Mouse (Mus musculus) heart, embryonic 10.5 days (tissue): ENCODE data around the gene Apobec1. TPM values are rescaled to one million over a fixed set of nuclear protein-coding genes. Genes with fewer than 3 reads are reported as not detected.
"Not testable (repeated sequence)": the region's sequence is repeated elsewhere in the genome, so short reads cannot be mapped to it uniquely, and the experiment has no call there.

Experiments
- DNase-seq: peaks from one replicate; pipeline ENCODE4 v3.0.0-alpha.2; 2017; ENCODE audit warnings: low spot score
- H3K27ac ChIP-seq: fragments of 300-500 bp; sonication (generic); 2 replicates; pipeline ENCODE4 v1.5.1; 2016; ENCODE audit warnings: mild to moderate bottlenecking
- H3K27me3 ChIP-seq: fragments of 300-500 bp; sonication (generic); 2 replicates; pipeline ENCODE4 v1.6.1; 2016; ENCODE audit warnings: mild to moderate bottlenecking; ENCODE audit not compliant: poor library complexity, insufficient read depth, severe bottlenecking
- H3K36me3 ChIP-seq: fragments of 300-500 bp; sonication (generic); 2 replicates; pipeline ENCODE4 v1.6.1; 2016; ENCODE audit warnings: mild to moderate bottlenecking, moderate library complexity
- H3K4me1 ChIP-seq: fragments of 300-500 bp; sonication (generic); 2 replicates; pipeline ENCODE4 v1.6.1; 2016; ENCODE audit warnings: mild to moderate bottlenecking
- H3K4me3 ChIP-seq: fragments of 300-500 bp; sonication (generic); 2 replicates; pipeline ENCODE4 v1.5.1; 2016; ENCODE audit warnings: mild to moderate bottlenecking, moderate library complexity
- H3K9me3 ChIP-seq: fragments of 300-500 bp; sonication (generic); 2 replicates; pipeline ENCODE4 v1.6.1; 2016; ENCODE audit warnings: mild to moderate bottlenecking, moderate library complexity
- WGBS: fragments of 180-500 bp; shearing (Covaris S2); methylation state at CpG from one replicate; pipeline ENCODE4 v1.1.7; 2016; 5-methylcytosine and 5-hydroxymethylcytosine counted together
- polyA plus RNA-seq: library from polyadenylated mRNA; unstranded; fragments of >200 nt; fragmentation: Nextera tagmentation; extraction: Ambion mirVana; gene quantifications from 2 replicates; pipeline ENCODE4 v1.2.1, GENCODE M21; 2016

Gene Apobec1
- polyA plus RNA-seq, 1 experiment from 2014 or later, result 0.43 TPM

GRCm38 (mm10) chr6:122600066-122600646 lies 2.1 kb downstream of the Apobec1 start:
- no peaks in the 10 kb centered on the region for H3K36me3 ChIP-seq
- no peak overlapping the region for H3K27ac ChIP-seq
- H3K4me3 ChIP-seq, result no peak overlapping the region
- H3K9me3 ChIP-seq, result no peaks in the 10 kb centered on the region
- WGBS, result 79% methylated on average over 7 of the region's 7 CpGs
- H3K27me3 ChIP-seq, result no peaks in the 10 kb centered on the region
- H3K4me1 ChIP-seq, result no peaks in the 10 kb centered on the region
- DNase-seq, result no peak

DNA sequence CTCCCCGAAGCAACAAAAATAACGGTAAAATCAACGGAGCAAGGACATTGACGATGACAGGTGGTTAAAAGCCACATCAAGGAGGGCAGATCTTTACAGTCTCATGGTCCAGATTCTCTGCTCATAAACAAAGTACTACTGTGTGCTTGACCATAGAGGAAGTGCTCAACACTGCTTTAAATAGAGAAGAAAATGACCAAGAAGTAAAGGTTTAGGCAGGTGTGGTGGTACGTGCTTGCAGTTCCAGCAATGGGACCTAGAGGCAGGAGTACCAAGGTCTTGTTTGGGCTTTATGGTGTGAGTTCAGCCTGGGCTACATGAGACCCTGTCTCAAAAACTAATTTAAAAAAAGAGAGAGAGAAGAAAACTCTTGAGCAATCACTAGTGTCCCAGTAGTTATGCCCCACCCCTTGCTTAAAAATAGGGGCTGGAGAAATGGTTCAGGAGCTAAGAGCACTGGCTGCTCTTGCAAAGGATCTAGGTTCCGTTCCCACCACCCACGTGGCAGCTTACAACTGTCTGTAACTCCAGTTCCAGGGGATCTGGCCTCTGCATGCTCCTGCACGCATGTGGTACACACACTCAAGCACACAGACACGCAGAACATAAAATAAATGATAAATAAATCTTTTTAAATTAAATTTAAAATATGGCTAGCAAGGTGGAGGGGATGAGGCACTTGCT lies 3.0 kb downstream of the Apobec1 start:
- Histone ChIP-seq H3K27me3 (no peaks in the 10 kb centered on the region), H3K4me3 (no peak overlapping the region), H3K36me3 (no peaks in the 10 kb centered on the region), H3K4me1 (no peaks in the 10 kb centered on the region), H3K9me3 (no peaks in the 10 kb centered on the region), H3K27ac (no peak overlapping the region)
- WGBS, result 84% methylated on average over 9 of the region's 9 CpGs
- no peak for DNase-seq

GRCm38 (mm10) chr6:122598436-122598835 lies 3.8 kb downstream of the Apobec1 start:
- Histone ChIP-seq H3K4me1 (no peaks in the 10 kb centered on the region), H3K27me3 (no peaks in the 10 kb centered on the region), H3K36me3 (no peaks in the 10 kb centered on the region), H3K9me3 (no peaks in the 10 kb centered on the region), H3K4me3 (no peak overlapping the region), H3K27ac (no peak overlapping the region)
- DNase-seq, result no peak
- 88% methylated on average over 6 of the region's 6 CpGs for WGBS

DNA sequence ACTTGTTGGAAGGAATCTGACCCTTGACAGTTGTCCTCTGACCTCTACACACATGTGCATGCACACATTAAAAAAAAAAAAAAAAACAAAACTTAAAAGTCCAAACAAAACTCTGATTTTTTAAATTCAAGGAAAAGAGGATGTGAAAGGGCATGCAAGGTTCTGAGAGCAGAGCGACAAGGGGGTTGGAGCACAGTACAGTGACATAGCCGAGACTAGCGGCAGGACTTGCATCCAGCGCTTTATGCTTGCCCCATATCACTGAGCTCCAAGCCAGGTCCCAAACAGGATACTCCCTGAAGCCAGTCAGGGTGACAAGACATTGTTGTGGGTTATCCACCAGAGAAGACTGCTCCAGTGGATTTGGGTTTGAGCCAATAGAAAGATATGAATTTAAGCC lies 4.2 kb downstream of the Apobec1 start:
- no peak overlapping the region for H3K4me3 ChIP-seq
- 89% methylated on average over 4 of the region's 4 CpGs for WGBS
- H3K9me3 ChIP-seq, result no peaks in the 10 kb centered on the region
- no peak for DNase-seq
- H3K4me1 ChIP-seq, result no peaks in the 10 kb centered on the region
- H3K36me3 ChIP-seq, result no peaks in the 10 kb centered on the region
- H3K27me3 ChIP-seq, result no peaks in the 10 kb centered on the region
- no peak overlapping the region for H3K27ac ChIP-seq

DNA sequence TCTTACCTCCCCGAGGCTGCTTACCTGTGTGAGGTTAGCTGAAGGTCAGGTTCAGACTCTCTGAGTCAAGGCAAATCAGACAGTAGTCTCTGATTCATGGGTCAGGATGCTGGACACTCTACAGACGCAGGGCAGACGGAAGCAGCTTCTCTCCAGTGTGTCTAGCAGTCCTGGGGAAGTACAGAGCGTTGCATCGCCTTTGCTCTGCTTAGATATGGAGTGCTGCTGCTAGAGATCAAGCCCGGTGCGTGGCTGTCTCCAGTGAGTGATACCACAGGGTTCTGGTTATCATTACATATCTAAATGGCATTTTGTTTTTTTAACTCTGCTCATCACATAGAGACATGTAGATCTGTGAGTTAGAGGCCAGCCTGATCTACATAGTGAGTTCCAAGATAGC lies 5.6 kb downstream of the Apobec1 start:
- Histone ChIP-seq H3K36me3 (no peaks in the 10 kb centered on the region), H3K4me3 (no peak overlapping the region), H3K4me1 (no peaks in the 10 kb centered on the region), H3K27me3 (no peaks in the 10 kb centered on the region), H3K27ac (no peak overlapping the region), H3K9me3 (no peaks in the 10 kb centered on the region)
- no peak for DNase-seq
- 66% methylated on average over 7 of the region's 7 CpGs for WGBS

GRCm38 (mm10) chr6:122595637-122596036 lies 6.6 kb downstream of the Apobec1 start:
- no peaks in the 10 kb centered on the region for H3K36me3 ChIP-seq
- no peaks in the 10 kb centered on the region for H3K27me3 ChIP-seq
- no peaks in the 10 kb centered on the region for H3K9me3 ChIP-seq
- no peaks in the 10 kb centered on the region for H3K4me1 ChIP-seq
- no peak overlapping the region for H3K27ac ChIP-seq
- H3K4me3 ChIP-seq, result no peak overlapping the region
- WGBS, result 24% methylated on average over 7 of the region's 7 CpGs
- no peak for DNase-seq

DNA sequence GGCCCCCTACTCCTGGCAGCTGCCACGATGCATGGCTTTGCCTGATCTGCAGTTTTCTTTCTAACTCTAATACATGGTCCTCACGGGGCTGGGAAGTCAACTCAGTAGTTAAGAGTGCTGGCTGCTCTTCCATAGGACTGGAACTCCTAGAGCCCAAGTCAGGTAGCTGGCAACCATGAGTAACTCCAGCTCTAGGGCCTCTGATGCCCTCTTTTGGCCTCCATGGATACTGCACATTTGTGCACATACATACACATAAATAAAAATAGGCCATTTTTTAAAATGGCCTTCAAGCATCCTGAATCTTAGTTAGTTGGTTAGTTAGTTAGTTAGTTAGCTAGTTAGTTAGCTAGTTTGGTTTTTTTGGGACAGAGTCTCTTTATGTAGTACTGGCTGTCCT lies 9.3 kb downstream of the Apobec1 start:
- 82% methylated on average over 2 of the region's 2 CpGs for WGBS
- H3K27me3 ChIP-seq, result no peaks in the 10 kb centered on the region
- H3K4me3 ChIP-seq, result no peak overlapping the region
- no peaks in the 10 kb centered on the region for H3K36me3 ChIP-seq
- H3K27ac ChIP-seq, result no peak overlapping the region
- DNase-seq, result no peak
- no peaks in the 10 kb centered on the region for H3K4me1 ChIP-seq
- no peaks in the 10 kb centered on the region for H3K9me3 ChIP-seq

GRCm38 (mm10) chr6:122591027-122591758 lies 11.1 kb downstream of the Apobec1 start:
- Histone ChIP-seq H3K27me3 (no peaks in the 10 kb centered on the region), H3K36me3 (no peaks in the 10 kb centered on the region), H3K4me3 (no peak overlapping the region), H3K4me1 (no peaks in the 10 kb centered on the region), H3K27ac (no peak overlapping the region), H3K9me3 (no peaks in the 10 kb centered on the region)
- 85% methylated on average over 13 of the region's 13 CpGs for WGBS
- no peak for DNase-seq

- Histone ChIP-seq H3K9me3 (no peaks in the 10 kb centered on the region), H3K27ac (no peak overlapping the region), H3K36me3 (no peaks in the 10 kb centered on the region), H3K4me1 (no peaks in the 10 kb centered on the region), H3K27me3 (no peaks in the 10 kb centered on the region), H3K4me3 (no peak overlapping the region)
- WGBS, result 82% methylated on average over 1 of the region's 1 CpGs
- DNase-seq, result no peak
Measured at GRCm38 (mm10) chr6:122579086-122579485, 23.2 kb downstream of the Apobec1 start.

DNA sequence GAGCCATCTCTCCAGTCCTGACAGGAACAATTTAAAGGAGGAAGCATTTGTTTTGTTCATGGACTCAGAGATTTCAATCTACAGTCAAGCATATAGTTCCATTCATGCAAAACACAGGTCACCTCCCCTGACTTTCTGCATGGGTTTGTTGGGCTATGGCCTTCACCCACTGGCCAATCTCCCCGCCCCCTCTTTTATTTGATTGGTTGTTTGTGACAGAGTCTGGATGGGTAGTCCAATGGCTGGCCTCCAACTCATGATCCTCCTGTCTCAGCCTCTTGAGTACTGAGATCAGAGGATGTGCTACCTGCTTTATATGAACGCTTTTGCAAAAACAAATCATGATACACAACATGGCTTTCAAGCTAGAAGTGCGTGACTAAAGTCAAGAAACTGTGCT lies 25.2 kb downstream of the Apobec1 start:
- H3K36me3 ChIP-seq, result no peaks in the 10 kb centered on the region
- 87% methylated on average over 3 of the region's 3 CpGs for WGBS
- no peak overlapping the region for H3K4me3 ChIP-seq
- DNase-seq, result no peak
- H3K4me1 ChIP-seq, result no peaks in the 10 kb centered on the region
- no peak overlapping the region for H3K27ac ChIP-seq
- H3K9me3 ChIP-seq, result no peaks in the 10 kb centered on the region
- no peaks in the 10 kb centered on the region for H3K27me3 ChIP-seq

DNA sequence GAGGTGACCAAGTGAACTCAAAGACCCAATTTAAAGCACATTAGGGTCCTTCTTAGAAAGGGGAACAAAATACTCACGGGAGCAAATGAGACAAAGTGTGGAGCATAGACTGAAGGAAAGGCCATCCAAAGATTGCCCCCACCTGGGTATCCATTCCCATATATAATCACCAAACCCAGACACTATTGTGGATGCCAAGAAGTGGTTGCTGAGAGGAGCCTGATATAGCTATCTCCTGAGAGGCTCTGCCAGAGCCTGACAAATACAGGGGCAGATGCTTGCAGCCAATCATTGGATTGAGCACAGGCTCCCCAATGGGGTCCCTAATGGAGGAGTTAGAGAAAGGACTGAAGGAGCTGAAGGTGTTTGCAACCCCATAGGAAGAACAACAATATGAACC lies 27.2 kb downstream of the Apobec1 start:
- not testable (repeated sequence) for H3K4me1 ChIP-seq, H3K36me3 ChIP-seq, H3K9me3 ChIP-seq, DNase-seq, H3K27ac ChIP-seq, H3K27me3 ChIP-seq, H3K4me3 ChIP-seq
- 94% methylated on average over 1 of the region's 1 CpGs for WGBS

GRCm38 (mm10) chr6:122571617-122571959 lies 30.7 kb downstream of the Apobec1 start:
- no peaks in the 10 kb centered on the region for H3K4me1 ChIP-seq
- WGBS, result 46% methylated on average over 3 of the region's 3 CpGs
- no peak overlapping the region for H3K4me3 ChIP-seq
- no peaks in the 10 kb centered on the region for H3K27me3 ChIP-seq
- DNase-seq, result no peak
- no peaks in the 10 kb centered on the region for H3K36me3 ChIP-seq
- no peaks in the 10 kb centered on the region for H3K9me3 ChIP-seq
- no peak overlapping the region for H3K27ac ChIP-seq

DNA sequence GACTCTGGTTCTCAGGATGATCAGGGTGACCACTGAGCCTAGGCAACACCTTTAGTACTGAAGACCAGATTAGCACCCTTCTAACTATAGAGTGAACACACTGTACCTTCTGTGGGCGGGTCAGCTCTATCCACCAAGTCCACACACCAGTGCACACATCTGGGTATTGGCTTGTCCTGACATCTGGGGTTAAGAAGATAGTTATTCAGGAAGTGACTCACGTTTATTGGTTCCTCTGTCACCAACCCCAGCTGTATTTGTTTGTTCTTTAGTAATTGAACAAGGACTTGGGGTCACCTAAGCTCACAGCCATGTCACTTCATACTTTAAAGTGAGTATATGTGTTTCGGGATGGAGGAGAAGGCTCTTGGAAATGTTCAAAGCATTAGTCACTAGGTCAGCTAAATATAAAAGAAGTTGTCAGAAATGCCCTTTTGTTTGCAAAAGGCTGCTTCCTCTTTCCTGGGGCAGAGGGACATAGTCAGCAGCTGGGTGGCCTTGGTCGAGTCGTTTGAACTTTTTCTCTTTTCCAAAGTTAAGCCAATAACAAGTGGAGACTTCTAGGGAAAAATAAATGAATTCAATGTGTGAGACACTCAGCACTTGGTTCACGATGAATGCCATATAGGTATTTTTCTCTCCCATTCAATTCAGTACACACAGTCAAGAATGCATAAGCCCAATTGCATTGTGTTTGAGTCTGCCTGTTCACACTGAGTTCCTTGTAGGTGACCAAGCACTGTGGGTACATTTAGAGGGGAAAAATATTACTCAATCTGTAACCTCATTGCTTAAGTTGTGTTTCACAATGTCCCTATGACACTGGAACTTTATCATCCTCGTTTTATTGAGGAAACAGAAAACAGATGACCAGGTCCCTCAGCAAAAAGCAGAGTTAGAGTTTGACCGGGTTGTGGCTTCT lies 31.3 kb downstream of the Apobec1 start:
- 69% methylated on average over 8 of the region's 8 CpGs for WGBS
- no peaks in the 10 kb centered on the region for H3K36me3 ChIP-seq
- H3K4me1 ChIP-seq, result no peaks in the 10 kb centered on the region
- H3K27ac ChIP-seq, result no peak overlapping the region
- H3K9me3 ChIP-seq, result no peaks in the 10 kb centered on the region
- no peak overlapping the region for H3K4me3 ChIP-seq
- no peak for DNase-seq
- no peaks in the 10 kb centered on the region for H3K27me3 ChIP-seq
